Mouse (Mus musculus) G1E (cell line): ENCODE results near the gene Spag7.

Experiments
- CTCF ChIP-seq: IDR thresholded peaks from 2 replicates; pipeline ENCODE4 v1.5.1; 2012; ENCODE audit warnings: low read depth, low read length, inconsistent platforms, mixed read lengths
- GATA1 ChIP-seq: IDR thresholded peaks from 2 replicates; pipeline ENCODE4 v1.6.1; 2012; ENCODE audit warnings: borderline replicate concordance, low read length, inconsistent platforms, mixed read lengths
- GATA2 ChIP-seq: IDR thresholded peaks from 2 replicates; pipeline ENCODE4 v1.6.1; 2012; ENCODE audit warnings: low read depth, low read length, inconsistent platforms, borderline replicate concordance
- POLR2AphosphoS5 ChIP-seq: IDR thresholded peaks from 2 replicates; pipeline ENCODE4 v1.6.1; 2012; ENCODE audit warnings: low read depth, low read length, inconsistent platforms; ENCODE audit not compliant: insufficient replicate concordance
- TAL1 ChIP-seq: conservative IDR thresholded peaks from 2 replicates; pipeline ENCODE4 v1.6.1; 2012; ENCODE audit warnings: low read depth, low read length, inconsistent platforms, mixed read lengths

GRCm38 (mm10) chr11:70663101-70663500 is 6.1 kb downstream of the Spag7 start:
- no peak for TF ChIP-seq CTCF
- TF ChIP-seq POLR2AphosphoS5: no peak
- TF ChIP-seq GATA1: no peak
- no peak for TF ChIP-seq GATA2
- TF ChIP-seq TAL1: no peak
